Mouse (Mus musculus) liver, embryonic 16.5 days (tissue): Measurements from ENCODE around the gene Fam186a. TPM values are rescaled to one million over a fixed set of nuclear protein-coding genes. Genes with fewer than 3 reads are reported as not detected.
"Not testable (repeated sequence)": the region's sequence is repeated elsewhere in the genome, so short reads cannot be mapped to it uniquely, and the experiment has no call there.

ENCODE experiments used
- ATAC-seq: fragments of 200-750 bp; cut with Nextera tagmentation; 2 replicates; pipeline ENCODE4 v1.8.0; 2017; ENCODE audit warnings: low read depth, mild to moderate bottlenecking, moderate number of reproducible peaks, moderate library complexity
- H3K27ac ChIP-seq: fragments of 300-500 bp; sonication (generic); 2 replicates; pipeline ENCODE4 v1.5.1; 2014; ENCODE audit warnings: mild to moderate bottlenecking, low read length
- H3K27me3 ChIP-seq: fragments of 300-500 bp; sonication (generic); 2 replicates; pipeline ENCODE4 v1.6.1; 2014; ENCODE audit warnings: low read depth, low read length, mixed read lengths; ENCODE audit not compliant: control insufficient read depth, insufficient read depth
- H3K36me3 ChIP-seq: fragments of 300-500 bp; sonication (generic); 2 replicates; pipeline ENCODE4 v1.6.1; 2014; ENCODE audit warnings: mild to moderate bottlenecking; ENCODE audit not compliant: control insufficient read depth, insufficient read depth
- H3K4me1 ChIP-seq: fragments of 300-500 bp; sonication (generic); 2 replicates; pipeline ENCODE4 v1.6.1; 2014; ENCODE audit warnings: low read depth, low read length, mixed read lengths; ENCODE audit not compliant: control insufficient read depth
- H3K4me2 ChIP-seq: fragments of 300-500 bp; sonication (generic); 2 replicates; pipeline ENCODE4 v1.6.1; 2014; ENCODE audit warnings: low read depth, low read length, mixed read lengths
- H3K4me3 ChIP-seq: fragments of 300-500 bp; sonication (generic); 2 replicates; pipeline ENCODE4 v1.5.1; 2014; ENCODE audit warnings: low read depth, mild to moderate bottlenecking, low read length
- H3K9ac ChIP-seq: fragments of 300-500 bp; sonication (generic); 2 replicates; pipeline ENCODE4 v1.6.1; 2014; ENCODE audit warnings: low read depth, low read length
- H3K9me3 ChIP-seq: fragments of 300-500 bp; sonication (generic); replicated peaks from 2 replicates; pipeline ENCODE4 v1.6.1; 2016; ENCODE audit warnings: low read length; ENCODE audit not compliant: control insufficient read depth
- WGBS: fragments of 180-500 bp; shearing (Covaris S2); extraction: QIAGEN DNeasy Blood & Tissue Kit; methylation state at CpG from one replicate; pipeline ENCODE4 v1.1.7; 2014; ENCODE audit not compliant: insufficient replicate concordance; 5-methylcytosine and 5-hydroxymethylcytosine counted together
- polyA plus RNA-seq: library from polyadenylated mRNA; unstranded; fragments of >200 nt; fragmentation: Nextera tagmentation; extraction: Ambion mirVana; gene quantifications from 2 replicates; pipeline ENCODE4 v1.2.1, GENCODE M21; 2015

Gene Fam186a
- polyA plus RNA-seq: not detected in 2 replicates

DNA sequence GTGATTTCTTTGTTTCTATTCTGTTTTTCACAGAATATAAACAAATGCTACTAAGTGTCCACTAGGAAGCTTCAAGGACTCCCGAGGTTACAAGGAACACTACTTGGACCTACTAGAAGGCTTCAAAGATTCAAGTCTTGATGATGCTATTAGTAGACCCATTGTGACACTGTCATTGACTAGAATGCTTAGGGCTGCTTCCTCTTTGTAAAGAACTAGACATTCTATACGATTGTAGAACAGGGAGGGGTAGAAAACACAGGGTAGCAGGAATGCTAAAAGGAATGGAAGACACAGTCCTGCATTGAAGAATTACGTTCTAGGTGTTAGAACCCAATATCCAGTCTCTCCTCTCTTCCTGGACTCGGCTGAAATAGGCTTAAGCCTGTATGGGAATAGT, at the start of gene Fam186a:
Fam186a (minus strand) TSS at position 101 of the 400 bp plus-strand sequence.
- WGBS: 54% methylated on average over 4 of the region's 4 CpGs
- no peaks in the 10 kb centered on the region for H3K9me3 ChIP-seq
- no peaks in the 10 kb centered on the region for H3K36me3 ChIP-seq
- no peak within 1 kb of the TSS for H3K27ac ChIP-seq
- H3K27me3 ChIP-seq: no peaks in the 10 kb centered on the region
- no peak within 1 kb of the TSS for H3K4me3 ChIP-seq
- ATAC-seq: no peak
- H3K4me1 ChIP-seq: peaks cover 12% of the 10 kb centered on the region
- H3K4me2 ChIP-seq: no peak within 1 kb of the TSS
- H3K9ac ChIP-seq: no peak within 1 kb of the TSS

DNA sequence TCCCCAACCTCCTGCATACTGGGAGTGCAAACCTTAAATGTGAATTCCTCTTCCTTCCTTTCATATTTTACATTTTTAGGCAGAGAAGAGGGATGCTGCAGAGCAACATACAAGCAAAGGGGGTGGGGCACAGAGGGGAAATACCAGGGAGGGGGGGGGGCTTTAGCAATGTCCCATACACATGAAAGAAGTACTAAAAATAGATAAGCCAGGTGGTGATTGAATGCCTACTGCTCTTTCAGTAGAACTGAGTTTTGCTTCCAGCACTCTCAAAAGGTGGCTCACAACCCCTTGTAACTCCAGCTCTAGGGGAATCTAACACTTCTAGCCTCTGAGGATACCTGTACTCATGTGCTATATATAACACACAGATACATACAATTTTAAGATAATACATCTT, 39.3 kb upstream of the Fam186a start:
- H3K27me3 ChIP-seq: no peaks in the 10 kb centered on the region
- H3K4me2 ChIP-seq: no peak overlapping the region
- no peaks in the 10 kb centered on the region for H3K4me1 ChIP-seq
- ATAC-seq: no peak
- H3K36me3 ChIP-seq: peaks cover 29% of the 10 kb centered on the region
- no peak overlapping the region for H3K27ac ChIP-seq
- H3K9me3 ChIP-seq: no peaks in the 10 kb centered on the region
- H3K4me3 ChIP-seq: no peak overlapping the region
- no peak overlapping the region for H3K9ac ChIP-seq

DNA sequence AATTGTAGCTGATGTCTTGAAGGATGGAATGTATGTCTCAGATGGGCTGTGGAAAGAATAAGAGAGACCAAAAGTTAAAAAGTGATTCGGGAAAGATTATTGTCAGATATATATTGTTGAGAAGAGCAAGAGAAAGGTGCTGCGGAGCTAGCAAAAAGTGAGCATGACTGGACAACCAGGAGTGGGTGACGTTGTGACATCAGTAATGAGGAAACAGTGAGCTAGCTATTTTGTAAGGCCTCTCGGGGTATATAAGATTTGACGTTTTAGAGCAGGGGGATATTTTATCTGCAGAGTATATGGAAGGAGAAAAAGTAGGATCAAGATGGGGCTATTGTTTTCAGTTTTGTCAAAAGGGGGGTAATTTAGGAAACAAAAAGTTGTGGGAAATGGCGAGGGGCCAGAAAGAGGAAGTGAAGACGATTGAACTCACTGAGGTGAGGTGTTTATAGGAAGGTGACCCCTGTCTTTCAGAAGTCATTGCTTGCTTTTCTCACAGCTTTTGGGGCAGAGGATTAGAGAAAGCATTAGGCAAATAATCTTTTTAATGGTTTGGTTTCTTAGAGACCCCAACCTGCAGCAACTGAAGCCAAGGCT, 37.9 kb upstream of the Fam186a start:
- peaks cover 28% of the 10 kb centered on the region for H3K36me3 ChIP-seq
- WGBS: 64% methylated on average over 7 of the region's 7 CpGs

DNA sequence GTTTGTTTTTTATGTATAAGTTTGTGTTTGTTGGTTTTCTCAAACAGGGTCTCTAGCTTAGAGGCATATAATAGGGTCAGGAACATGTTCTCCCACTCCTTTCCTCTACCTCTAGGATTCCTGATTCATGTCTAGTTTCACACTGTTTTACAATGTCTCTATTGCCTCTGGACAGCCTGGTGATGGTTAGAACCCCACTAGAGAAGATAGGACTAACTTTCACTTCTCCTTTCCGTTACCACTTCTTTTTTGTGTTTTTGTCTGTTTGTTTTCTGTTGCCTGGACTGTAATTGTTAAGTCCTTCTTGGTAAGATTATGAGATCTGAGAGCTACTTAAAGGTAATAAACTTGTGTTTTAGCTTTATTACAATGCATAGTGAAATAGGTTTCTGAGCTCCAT, 32.5 kb upstream of the Fam186a start:
- Histone ChIP-seq H3K27me3 (no peaks in the 10 kb centered on the region), H3K36me3 (peaks cover 20% of the 10 kb centered on the region), H3K9me3 (no peaks in the 10 kb centered on the region), H3K4me1 (no peaks in the 10 kb centered on the region), H3K9ac (no peak overlapping the region), H3K4me2 (no peak overlapping the region), H3K4me3 (no peak overlapping the region), H3K27ac (no peak overlapping the region)
- WGBS: 79% methylated on average over 1 of the region's 1 CpGs
- ATAC-seq: no peak

More for the DNA sequence above, 37.9 kb upstream of the Fam186a start:
- ATAC-seq: no peak
- Histone ChIP-seq H3K27ac (no peak overlapping the region), H3K4me3 (no peak overlapping the region), H3K9me3 (no peaks in the 10 kb centered on the region), H3K4me2 (no peak overlapping the region), H3K27me3 (no peaks in the 10 kb centered on the region), H3K4me1 (no peaks in the 10 kb centered on the region), H3K9ac (no peak overlapping the region)

DNA sequence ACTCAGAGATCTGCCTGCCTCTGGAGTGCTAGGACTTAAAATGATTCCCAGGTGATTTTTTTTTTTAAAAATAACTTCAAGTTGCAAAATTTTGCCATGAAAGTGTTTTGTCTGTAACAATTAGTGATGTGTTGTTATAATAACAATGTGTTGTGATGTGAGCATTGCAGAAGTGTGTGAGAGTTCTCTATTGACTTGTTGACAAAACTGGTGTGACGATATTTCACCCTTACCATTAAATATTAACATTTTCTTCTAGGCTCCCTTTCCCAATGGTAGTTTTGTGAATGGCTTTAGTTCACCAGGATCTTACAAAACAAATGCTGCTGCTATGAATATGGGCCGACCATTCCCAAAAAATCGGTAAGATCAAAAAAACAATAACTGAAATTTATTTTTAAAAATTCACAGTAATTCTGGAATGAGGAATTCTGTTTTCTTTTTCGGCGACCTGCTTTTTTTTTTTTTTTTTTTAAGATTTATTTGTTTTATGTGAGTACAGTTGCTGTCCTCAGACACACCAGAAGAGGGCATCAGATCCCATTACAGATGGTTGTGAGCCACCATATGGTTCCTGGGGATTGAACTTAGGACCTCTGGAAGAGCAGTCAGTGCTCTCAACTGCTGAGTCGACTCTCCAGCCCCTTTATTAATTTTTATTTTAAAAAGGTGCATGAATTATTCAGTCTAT, 30.4 kb upstream of the Fam186a start:
- H3K27ac ChIP-seq: no peak overlapping the region
- H3K36me3 ChIP-seq: peaks cover 18% of the 10 kb centered on the region
- H3K4me3 ChIP-seq: no peak overlapping the region
- no peak overlapping the region for H3K4me2 ChIP-seq
- no peaks in the 10 kb centered on the region for H3K4me1 ChIP-seq
- 75% methylated on average over 6 of the region's 6 CpGs for WGBS
- no peaks in the 10 kb centered on the region for H3K27me3 ChIP-seq
- ATAC-seq: no peak
- no peak overlapping the region for H3K9ac ChIP-seq
- no peaks in the 10 kb centered on the region for H3K9me3 ChIP-seq

DNA sequence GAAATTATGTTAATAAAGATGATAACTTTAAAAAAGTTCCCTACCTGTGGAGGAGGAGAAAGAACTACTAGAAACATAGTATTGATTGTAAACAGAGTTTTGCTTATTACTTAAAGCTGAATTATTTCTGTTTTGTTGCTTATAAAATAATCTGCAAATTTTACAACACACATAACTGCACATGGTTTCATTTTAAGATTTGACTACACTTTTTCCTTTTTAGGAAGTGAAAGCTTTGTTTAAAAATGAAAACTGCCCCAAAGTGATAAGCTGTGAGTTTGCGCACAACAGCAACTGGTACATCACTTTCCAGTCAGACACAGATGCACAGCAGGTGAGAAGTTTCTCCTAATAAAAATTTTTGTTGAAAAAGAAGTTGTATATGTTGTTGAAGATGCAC, 26.2 kb upstream of the Fam186a start:
- H3K9me3 ChIP-seq: no peaks in the 10 kb centered on the region
- H3K27ac ChIP-seq: no peak overlapping the region
- ATAC-seq: no peak
- no peak overlapping the region for H3K4me2 ChIP-seq
- H3K4me3 ChIP-seq: no peak overlapping the region
- WGBS: 95% methylated on average over 1 of the region's 1 CpGs
- no peak overlapping the region for H3K9ac ChIP-seq
- no peaks in the 10 kb centered on the region for H3K4me1 ChIP-seq
- H3K36me3 ChIP-seq: peaks cover 18% of the 10 kb centered on the region
- H3K27me3 ChIP-seq: no peaks in the 10 kb centered on the region

DNA sequence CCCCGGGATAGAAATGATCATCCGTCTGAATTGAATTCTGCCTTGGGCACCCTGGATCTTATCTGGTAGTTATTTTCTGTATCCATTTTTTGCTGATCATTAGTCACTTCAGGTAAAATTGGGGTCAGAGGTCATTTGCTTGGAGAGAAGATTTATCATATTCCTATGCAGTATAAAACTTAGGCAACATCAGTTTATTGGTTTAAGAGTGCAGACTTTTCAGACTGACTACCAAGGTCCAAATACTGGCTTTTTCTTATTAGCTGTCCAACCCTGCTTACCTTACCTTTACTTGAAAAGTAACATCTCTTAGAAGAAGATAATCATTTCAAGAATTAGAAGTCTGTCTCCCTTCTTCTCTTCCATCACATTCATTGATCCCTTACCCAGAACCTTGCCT, 12.9 kb upstream of the Fam186a start:
- Histone ChIP-seq H3K27me3 (no peaks in the 10 kb centered on the region), H3K4me2 (no peak overlapping the region), H3K4me1 (peaks cover 5% of the 10 kb centered on the region), H3K27ac (no peak overlapping the region), H3K9ac (no peak overlapping the region), H3K36me3 (no peaks in the 10 kb centered on the region), H3K4me3 (no peak overlapping the region), H3K9me3 (no peaks in the 10 kb centered on the region)
- 78% methylated on average over 2 of the region's 2 CpGs for WGBS
- ATAC-seq: no peak

DNA sequence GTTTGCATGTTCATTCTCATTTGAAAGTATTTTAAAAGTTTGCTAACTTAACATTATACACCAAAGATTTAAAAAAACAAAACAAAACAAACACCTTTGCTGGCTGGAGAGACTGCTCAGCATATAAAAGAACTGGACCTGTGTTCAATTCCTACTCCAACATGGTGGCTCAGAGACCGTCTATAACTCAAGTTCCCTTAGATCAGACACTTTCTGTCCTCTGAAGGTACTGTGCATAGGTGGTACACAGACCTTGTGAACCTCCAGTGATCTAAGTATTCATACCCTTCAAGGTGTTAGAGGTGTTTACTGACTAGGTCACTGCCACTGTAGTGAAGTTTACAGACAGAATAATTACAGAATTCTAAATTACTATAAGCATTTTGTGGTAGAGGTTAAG, 12.4 kb upstream of the Fam186a start:
- ATAC-seq: no peak
- WGBS: 53% methylated on average over 1 of the region's 1 CpGs

DNA sequence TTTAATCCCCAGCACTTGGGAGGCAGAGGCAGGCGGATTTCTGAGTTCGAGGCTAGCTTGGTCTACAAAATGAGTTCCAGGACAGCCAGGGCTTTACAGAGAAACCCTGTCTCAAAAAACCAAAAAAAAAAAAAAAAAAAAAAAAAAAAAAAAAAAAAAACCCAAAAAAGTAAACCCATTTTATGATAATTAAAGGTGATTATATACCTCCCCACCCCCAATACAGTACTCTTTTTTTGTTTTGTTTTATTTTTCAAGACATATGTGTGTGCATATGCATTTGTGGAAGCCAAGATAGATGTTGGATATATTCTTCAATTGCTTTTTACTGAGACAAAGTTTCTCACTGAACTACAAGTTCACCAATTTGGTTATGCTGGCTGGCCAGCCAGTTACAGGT, 9.3 kb upstream of the Fam186a start:
- H3K4me2 ChIP-seq, H3K9ac ChIP-seq, H3K4me3 ChIP-seq, H3K27me3 ChIP-seq, H3K36me3 ChIP-seq, H3K27ac ChIP-seq, ATAC-seq, H3K9me3 ChIP-seq: not testable (repeated sequence)
- peaks cover 11% of the 10 kb centered on the region for H3K4me1 ChIP-seq
- 74% methylated on average over 2 of the region's 2 CpGs for WGBS

More for the DNA sequence above, 12.4 kb upstream of the Fam186a start:
- no peaks in the 10 kb centered on the region for H3K36me3 ChIP-seq
- no peaks in the 10 kb centered on the region for H3K27me3 ChIP-seq
- H3K4me2 ChIP-seq: no peak overlapping the region
- H3K4me1 ChIP-seq: peaks cover 8% of the 10 kb centered on the region
- no peak overlapping the region for H3K27ac ChIP-seq
- no peak overlapping the region for H3K9ac ChIP-seq
- no peak overlapping the region for H3K4me3 ChIP-seq
- H3K9me3 ChIP-seq: no peaks in the 10 kb centered on the region
